Mouse (Mus musculus) ovary, postnatal 14 days (tissue): Measurements from ENCODE around the gene Defa23.
"Not testable (repeated sequence)": the region's sequence is repeated elsewhere in the genome, so short reads cannot be mapped to it uniquely, and the experiment has no call there.

Experiments used
- DNase-seq: peaks from one replicate; pipeline ENCODE4 v3.0.0; 2022; ENCODE audit warnings: low spot score

Gene Defa23

DNA sequence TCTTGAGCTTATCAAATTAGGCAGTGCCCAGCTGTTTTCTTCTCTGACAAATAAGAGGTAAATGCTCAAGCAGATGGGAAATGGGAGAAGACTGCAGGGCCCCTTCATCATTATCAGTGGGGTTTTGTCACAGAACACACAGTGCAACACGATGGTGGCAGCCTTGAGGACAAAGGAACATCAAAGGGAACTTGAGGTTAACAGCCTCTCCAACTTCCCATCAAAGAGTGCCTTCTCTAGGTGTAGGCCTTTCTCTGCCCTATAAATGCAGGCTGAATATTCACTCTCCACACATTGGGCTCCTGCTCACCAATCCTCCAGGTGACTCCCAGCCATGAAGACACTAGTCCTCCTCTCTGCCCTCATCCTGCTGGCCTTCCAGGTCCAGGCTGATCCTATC lies at the start of gene Defa23:
Gene Defa23 (plus strand): TSS at position 301 of the 400 bp plus-strand sequence.
- not testable (repeated sequence) for DNase-seq

DNA sequence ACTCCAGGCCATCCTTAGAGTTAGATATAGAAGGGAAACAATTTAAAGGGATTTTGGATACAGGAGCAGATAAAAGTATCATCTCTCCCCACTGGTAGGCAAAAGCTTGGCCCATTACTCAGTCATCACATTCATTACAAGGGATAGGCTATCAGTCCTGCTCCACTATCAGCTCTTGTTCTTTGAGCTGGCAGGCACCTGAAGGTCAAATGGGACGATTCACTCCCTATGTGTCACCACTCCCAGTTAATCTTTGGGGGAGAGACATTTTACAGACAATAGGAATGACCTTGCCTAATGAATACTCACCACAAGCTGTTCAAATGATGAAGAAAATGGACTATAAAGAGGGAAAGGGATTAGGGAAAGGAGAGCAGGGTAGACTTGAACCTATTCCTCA lies 48.0 kb upstream of the Defa23 start:
- no peak for DNase-seq

DNA sequence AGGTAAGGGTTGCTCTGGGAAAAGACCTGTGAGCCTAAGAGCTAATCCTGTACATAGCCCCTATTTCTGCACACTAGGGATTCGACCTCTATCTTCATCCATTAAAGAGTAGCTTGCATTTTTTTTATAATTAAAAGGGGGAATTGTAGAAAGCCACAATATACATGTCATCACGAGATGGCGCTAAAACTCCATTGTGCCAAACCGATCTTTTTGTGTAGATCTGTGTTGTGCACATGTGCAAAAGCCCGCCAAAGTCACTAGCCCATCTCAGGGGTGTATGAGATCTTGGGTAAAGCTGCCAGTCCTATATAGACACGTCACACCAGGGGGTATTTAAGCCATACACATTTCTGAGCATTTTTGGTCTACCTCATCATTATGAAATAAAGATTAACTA lies 46.3 kb upstream of the Defa23 start:
- not testable (repeated sequence) for DNase-seq

DNA sequence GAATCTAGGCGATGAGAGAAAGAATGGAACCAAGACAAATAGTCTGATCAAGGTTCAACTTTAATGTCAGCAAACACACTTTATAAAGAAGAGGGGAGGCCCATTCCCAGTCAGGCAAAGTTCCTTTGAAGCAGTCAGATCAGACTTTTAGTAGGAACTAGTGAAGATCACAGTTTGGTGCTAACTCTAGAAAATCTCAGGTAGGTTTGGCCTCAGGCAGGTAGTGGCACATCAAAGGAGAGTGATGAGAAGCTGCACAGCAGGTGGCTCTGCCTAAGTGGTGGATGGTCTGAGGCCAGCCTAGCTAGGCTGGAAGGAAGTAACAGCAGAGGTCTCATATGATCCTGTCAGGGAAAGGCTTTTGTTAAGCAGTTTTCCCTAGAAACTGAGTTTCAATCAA lies 44.3 kb upstream of the Defa23 start:
- DNase-seq: not testable (repeated sequence)

DNA sequence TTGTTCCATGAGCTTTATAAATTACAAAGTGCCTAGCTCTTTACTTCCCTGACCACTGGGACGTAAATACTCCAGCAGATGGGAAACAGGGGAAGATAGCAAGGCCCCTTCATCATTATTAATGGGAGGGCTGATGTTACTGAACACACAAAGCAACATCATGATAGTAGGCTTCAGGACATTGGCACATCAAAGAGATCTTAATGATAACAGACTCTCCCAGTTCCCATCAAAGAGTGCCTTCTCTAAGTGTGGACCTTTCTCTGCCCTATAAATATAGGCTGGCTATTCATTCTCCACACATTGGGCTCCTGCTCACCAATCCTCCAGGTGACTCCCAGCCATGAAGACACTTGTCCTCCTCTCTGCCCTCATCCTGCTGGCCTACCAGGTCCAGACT lies 29.6 kb upstream of the Defa23 start, which contains the start of gene Defa21:
Gene Defa21 (plus strand): TSS at position 301 of the 400 bp plus-strand sequence.
- not testable (repeated sequence) for DNase-seq

DNA sequence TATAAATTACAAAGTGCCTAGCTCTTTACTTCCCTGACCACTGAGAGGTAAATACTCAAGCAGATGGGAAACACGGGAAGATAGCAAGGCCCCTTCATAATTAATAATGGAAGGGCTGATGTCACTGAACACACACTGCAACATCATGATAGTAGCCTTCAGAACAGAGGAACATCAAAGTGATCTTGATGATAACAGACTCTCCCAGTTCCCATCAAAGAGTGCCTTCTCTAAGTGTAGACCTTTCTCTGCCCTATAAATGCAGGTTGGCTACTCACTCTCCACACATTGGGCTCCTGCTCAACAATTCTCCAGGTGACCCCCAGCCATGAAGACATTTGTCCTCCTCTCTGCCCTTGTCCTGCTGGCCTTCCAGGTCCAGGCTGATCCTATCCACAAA lies 9.9 kb downstream of the Defa23 start, which contains the start of gene Defa35:
Gene Defa35 (plus strand): TSS at position 301 of the 400 bp plus-strand sequence.
- not testable (repeated sequence) for DNase-seq

DNA sequence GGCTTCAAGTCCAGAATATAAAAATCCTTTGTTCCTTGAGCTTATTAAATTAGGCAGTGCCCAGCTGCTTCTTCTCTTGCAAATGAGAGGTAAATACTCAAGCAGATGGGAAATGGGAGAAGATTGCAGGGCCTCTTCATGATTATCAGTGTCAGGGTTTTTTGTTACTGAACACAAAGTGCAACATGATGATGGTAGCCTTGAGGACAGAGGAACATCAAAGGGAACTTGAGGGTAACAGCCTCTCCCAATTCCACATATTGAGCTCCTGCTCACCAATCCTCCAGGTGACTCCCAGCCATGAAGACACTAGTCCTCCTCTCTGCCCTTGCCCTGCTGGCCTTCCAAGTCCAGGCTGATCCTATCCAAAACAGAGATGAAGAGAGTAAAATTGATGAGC lies 29.3 kb downstream of the Defa23 start, which contains the start of gene Defa25:
Gene Defa25 (plus strand): TSS at position 301 of the 400 bp plus-strand sequence.
- DNase-seq: not testable (repeated sequence)

DNA sequence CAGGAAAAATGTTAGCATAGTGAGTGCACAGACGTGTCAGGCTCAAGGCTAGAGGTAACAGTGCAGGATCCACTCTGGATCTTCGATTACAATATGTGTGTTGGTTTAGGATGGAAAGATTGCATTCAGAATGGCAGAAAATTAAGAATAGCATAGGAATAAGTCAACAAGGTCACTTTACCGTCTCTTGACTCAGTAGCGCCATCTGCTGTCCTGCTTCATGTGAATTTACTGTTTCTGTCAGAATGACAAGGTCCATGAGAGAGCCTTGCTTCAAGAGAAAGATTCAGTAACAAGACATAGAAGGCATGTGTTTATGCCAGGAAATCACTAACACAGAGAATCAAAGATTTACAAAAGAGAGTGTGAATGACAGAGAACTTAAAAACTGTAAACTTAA lies 38.3 kb downstream of the Defa23 start:
- DNase-seq: no peak

DNA sequence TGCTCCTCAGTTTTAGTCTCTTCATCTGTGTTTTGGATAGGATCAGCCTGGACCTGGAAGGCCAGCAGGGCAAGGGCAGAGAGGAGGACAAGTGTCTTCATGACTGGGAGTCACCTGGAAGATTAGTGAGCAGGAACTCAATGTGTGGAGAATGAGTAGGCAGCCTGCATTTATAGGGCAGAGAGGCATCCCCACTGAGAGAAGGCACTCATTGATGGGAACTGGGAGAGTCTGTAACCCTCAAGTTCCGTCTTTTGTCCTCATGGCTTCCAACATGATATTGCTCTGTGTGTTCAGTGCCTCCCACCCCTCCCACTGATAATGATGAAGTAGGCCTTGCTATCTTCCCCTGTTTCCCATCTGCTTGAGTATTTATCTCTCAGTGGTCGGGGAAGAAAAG lies 41.1 kb downstream of the Defa23 start, which contains the start of gene Gm14851:
Gene Gm14851 (minus strand): TSS at position 101 of the 400 bp plus-strand sequence.
- DNase-seq: not testable (repeated sequence)
